Mouse (Mus musculus): ENCODE measurements around the gene Fam151b. TPM values are rescaled to one million over a fixed set of nuclear protein-coding genes. Genes with fewer than 3 reads are reported as not detected.

Fam151b gene
- total and polyA plus RNA-seq, 3 experiments, result 0.12 to 1.4 TPM; not detected in 1

GRCm38 (mm10) chr13:92403496-92403895 is 80.3 kb downstream of the Fam151b start:
- no peaks in the 10 kb centered on the region for H3K4me1 ChIP-seq (ENCODE audit: control insufficient read depth in 1 of 2, insufficient read depth in 2 of 2, low read length in 2 of 2)
- TF ChIP-seq USF2 (IDR thresholded peaks at IDR 0.05; ENCODE audit: borderline replicate concordance in 1 of 2, insufficient read depth in 1 of 2, low read depth in 1 of 2, low read length in 2 of 2), result no peak
- no peak for TF ChIP-seq SMC3 (IDR thresholded peaks at IDR 0.05; ENCODE audit: low read depth, low read length)
- DNase-seq (ENCODE audit: low read depth, low spot score), result no peak
- H3K36me3 ChIP-seq (ENCODE audit: control insufficient read depth in 1 of 2, insufficient read depth in 2 of 2, low read length in 2 of 2), result no peaks in the 10 kb centered on the region
- no peaks in the 10 kb centered on the region for H3K9me3 ChIP-seq (replicated peaks; ENCODE audit: insufficient read depth, low read length)
- H3K79me2 ChIP-seq (ENCODE audit: control insufficient read depth, insufficient read depth, low read length, poor library complexity), result no peaks in the 10 kb centered on the region
- peaks cover 0 to 4% of the 10 kb centered on the region in 2 experiments; a peak in 2 of 4 replicates for H3K27me3 ChIP-seq (ENCODE audit: control insufficient read depth in 1 of 2, insufficient read depth in 2 of 2, low read length in 2 of 2)
- no peak overlapping the region for H3K4me3 ChIP-seq (ENCODE audit: control insufficient read depth in 1 of 2, insufficient read depth in 1 of 2, low read depth in 2 of 2, low read length in 2 of 2)
- no peak overlapping the region for H3K9ac ChIP-seq (ENCODE audit: control insufficient read depth, low read depth, low read length, poor library complexity, severe bottlenecking)
- no peak overlapping the region for H3K27ac ChIP-seq (ENCODE audit: control insufficient read depth, low read depth, low read length)

- TF ChIP-seq TBP (IDR thresholded peaks at IDR 0.05; ENCODE audit: low read depth, low read length), result no peak
- no peak for TF ChIP-seq UBTF (IDR thresholded peaks at IDR 0.05; ENCODE audit: borderline replicate concordance, insufficient read depth, low read depth, low read length)
- no peak for TF ChIP-seq POLR2AphosphoS2 (IDR thresholded peaks at IDR 0.05; ENCODE audit: low read length)
- TF ChIP-seq JUND (IDR thresholded peaks at IDR 0.05; ENCODE audit: low read depth, low read length), result no peak
- no peak for TF ChIP-seq MAFK (IDR thresholded peaks at IDR 0.05; ENCODE audit: borderline replicate concordance, low read depth, low read length)
- TF ChIP-seq USF1 (IDR thresholded peaks at IDR 0.05; ENCODE audit: low read depth, low read length), result no peak
- TF ChIP-seq CHD1 (IDR thresholded peaks at IDR 0.05; ENCODE audit: low read depth, low read length), result no peak
- DNase-seq (ENCODE audit: low read depth, low spot score), result no peak
- Histone ChIP-seq H3K9me3 (replicated peaks; ENCODE audit: insufficient read depth, low read length) (no peaks in the 10 kb centered on the region), H3K4me1 (ENCODE audit: control insufficient read depth in 1 of 2, insufficient read depth in 2 of 2, low read length in 2 of 2) (no peaks in the 10 kb centered on the region), H3K4me3 (ENCODE audit: control insufficient read depth in 1 of 2, insufficient read depth in 1 of 2, low read depth in 2 of 2, low read length in 2 of 2) (no peak overlapping the region), H3K36me3 (ENCODE audit: control insufficient read depth in 1 of 2, insufficient read depth in 2 of 2, low read length in 2 of 2) (no peaks in the 10 kb centered on the region), H3K27ac (ENCODE audit: control insufficient read depth, low read depth, low read length) (no peak overlapping the region), H3K27me3 (ENCODE audit: control insufficient read depth in 1 of 2, insufficient read depth in 2 of 2, low read length in 2 of 2) (peaks cover 0 to 4% of the 10 kb centered on the region in 2 experiments; a peak in 2 of 4 replicates), H3K79me2 (ENCODE audit: control insufficient read depth, insufficient read depth, low read length, poor library complexity) (no peaks in the 10 kb centered on the region), H3K9ac (ENCODE audit: control insufficient read depth, low read depth, low read length, poor library complexity, severe bottlenecking) (no peak overlapping the region)
Observed at GRCm38 (mm10) chr13:92402063-92402462, 81.8 kb downstream of the Fam151b start.

Other genes with a start within 250 kb of the Fam151b start
- not detected in 2 replicates for gene Gm20379, start 178.0 kb downstream of the Fam151b start, total RNA-seq (2012; rRNA removed)
- gene Gm20379, start 178.0 kb downstream of the Fam151b start, polyA plus RNA-seq (2012; ENCODE audit: insufficient read depth in 1 of 2, insufficient read length in 2 of 2, low read depth in 1 of 2, low replicate concordance in 2 of 2, missing spikeins in 1 of 2), result 1 to 10 TPM in 1 of 2 experiments, not detected in 1; 9.4 TPM
- gene Dhfr, start 129.3 kb downstream of the Fam151b start, total RNA-seq (2012; rRNA removed), result 15.7 and 16.2 TPM in 2 replicates
- 10 to 100 TPM; 17.4 to 63.1 TPM for gene Dhfr, start 129.3 kb downstream of the Fam151b start, polyA plus RNA-seq (2012; ENCODE audit: insufficient read depth in 1 of 2, insufficient read length in 2 of 2, low read depth in 1 of 2, low replicate concordance in 2 of 2, missing spikeins in 1 of 2)
- gene Msh3, start 129.0 kb downstream of the Fam151b start, total RNA-seq (2012; rRNA removed), result 14.4 and 15.0 TPM in 2 replicates
- 10 to 100 TPM in 1 of 2 experiments, not detected in 1; 17.7 TPM for gene Msh3, start 129.0 kb downstream of the Fam151b start, polyA plus RNA-seq (2012; ENCODE audit: insufficient read depth in 1 of 2, insufficient read length in 2 of 2, low read depth in 1 of 2, low replicate concordance in 2 of 2, missing spikeins in 1 of 2)
- gene Ankrd34b, start 58.1 kb downstream of the Fam151b start, total RNA-seq (2012; rRNA removed), result not detected in 2 replicates
- gene Ankrd34b, start 58.1 kb downstream of the Fam151b start, polyA plus RNA-seq (2012; ENCODE audit: insufficient read depth in 1 of 2, insufficient read length in 2 of 2, low read depth in 1 of 2, low replicate concordance in 2 of 2, missing spikeins in 1 of 2), result not detected
- 4.1 and 5.3 TPM in 2 replicates for gene Zfyve16, start 46.9 kb upstream of the Fam151b start, total RNA-seq (2012; rRNA removed)
- 1 to 10 TPM in 1 of 2 experiments, not detected in 1; 4.5 TPM for gene Zfyve16, start 46.9 kb upstream of the Fam151b start, polyA plus RNA-seq (2012; ENCODE audit: insufficient read depth in 1 of 2, insufficient read length in 2 of 2, low read depth in 1 of 2, low replicate concordance in 2 of 2, missing spikeins in 1 of 2)
- not detected in 2 replicates for gene Spz1, start 92.2 kb upstream of the Fam151b start, total RNA-seq (2012; rRNA removed)
- not detected for gene Spz1, start 92.2 kb upstream of the Fam151b start, polyA plus RNA-seq (2012; ENCODE audit: insufficient read depth in 1 of 2, insufficient read length in 2 of 2, low read depth in 1 of 2, low replicate concordance in 2 of 2, missing spikeins in 1 of 2)
- gene Serinc5, start 127.1 kb upstream of the Fam151b start, total RNA-seq (2012; rRNA removed), result 3.9 and 4.0 TPM in 2 replicates
- 1 to 10 TPM in 1 of 2 experiments, not detected in 1; 8.8 TPM for gene Serinc5, start 127.1 kb upstream of the Fam151b start, polyA plus RNA-seq (2012; ENCODE audit: insufficient read depth in 1 of 2, insufficient read length in 2 of 2, low read depth in 1 of 2, low replicate concordance in 2 of 2, missing spikeins in 1 of 2)